34 mouse cellular contexts compared by ENCODE assay signal in genomic region chr19:30252253-30252652, GRCm38 (mm10). TPM values are rescaled to one million over a fixed set of nuclear protein-coding genes. Genes with fewer than 3 reads are reported as not detected.
DNase-seq lines count a peak whose midpoint lies in the region; ATAC-seq and TF ChIP-seq lines count a peak whose summit lies in the region.
"Had no signal": no experiment of that assay in that cellular context is flagged by ENCODE, and none has a peak within 500 bp of the region (broad histone marks: within the 10 kb centered on the region; RNA-seq: fewer than 3 reads in every experiment).

No protein-coding gene starts in this region.

- no peak for TF ChIP-seq POLR2A in lung, adult 2 months (IDR thresholded peaks at IDR 0.05; ENCODE audit: borderline replicate concordance, extremely low read depth, low read depth, low read length)

- DNase-seq in lung, adult 2 months = peak; percentile 17
- peak; percentile 6 for DNase-seq in lung, postnatal 14 days
- peak; percentile 17 to 35 for DNase-seq in lung, postnatal 4 days
- DNase-seq in urinary bladder, adult 18-20 months (ENCODE audit: low spot score in 2 of 2) = no peak
- no peak for DNase-seq in gastrocnemius, adult 18-20 months (ENCODE audit: low spot score)
- no peak for DNase-seq in natural killer cell, adult 2 months (ENCODE audit: low spot score in 2 of 2)
- DNase-seq: adrenal gland, adult 8-10 months; adrenal gland, postnatal 25 days; B cell, adult 2 months; cerebellum, adult 11-12 months; cerebellum, adult 8-10 months; cerebellum, postnatal 10 days; cerebellum, postnatal 36 days; forebrain, postnatal 0 days; gastrocnemius, postnatal 25 days; heart, adult 18-20 months; heart, postnatal 10 days; heart, postnatal 36 days had no signal

- no peaks in the 10 kb centered on the region for H3K4me1 ChIP-seq in lung, adult 2 months (ENCODE audit: control insufficient read depth, insufficient read depth, low read length)
- peaks cover 11% of the 10 kb centered on the region for H3K4me1 ChIP-seq in lung, embryonic 16.5 days (replicated peaks; ENCODE audit: control insufficient read depth, insufficient read depth, low read length)
- H3K4me1 ChIP-seq: heart, embryonic 12.5 days; heart, embryonic 15.5 days had no signal

- WGBS in lung, adult 2 months = 60% methylated on average over 2 of the region's 2 CpGs
- WGBS in lung, embryonic 16.5 days = 50% methylated on average over 2 of the region's 2 CpGs

- H3K27ac ChIP-seq in lung, embryonic 16.5 days (ENCODE audit: low read length) = peak overlapping the region; percentile 46; the same call in 1 of the 2 replicates
- H3K27ac ChIP-seq: forebrain, embryonic 10.5 days; heart, embryonic 15.5 days; hindbrain, embryonic 10.5 days; hindbrain, embryonic 13.5 days; hindbrain, postnatal 0 days had no signal

- no peak overlapping the region for H3K4me2 ChIP-seq in lung, embryonic 16.5 days (ENCODE audit: low read depth, low read length)
- H3K4me2 ChIP-seq: heart, embryonic 12.5 days; heart, embryonic 15.5 days; hindbrain, embryonic 13.5 days had no signal

- no peak overlapping the region for H3K9ac ChIP-seq in lung, embryonic 16.5 days (ENCODE audit: low read length)
- H3K9ac ChIP-seq: forebrain, postnatal 0 days; heart, embryonic 12.5 days; heart, embryonic 15.5 days; hindbrain, embryonic 13.5 days had no signal

- no peak for TF ChIP-seq CTCF in lung, adult 2 months (IDR thresholded peaks at IDR 0.05; ENCODE audit: insufficient read depth, low read length)

- no peaks in the 10 kb centered on the region for H3K9me3 ChIP-seq in lung, embryonic 16.5 days (ENCODE audit: control insufficient read depth, low read length)
- H3K9me3 ChIP-seq: forebrain, embryonic 10.5 days; G1E; heart, embryonic 12.5 days; heart, embryonic 15.5 days; hindbrain, embryonic 10.5 days; hindbrain, embryonic 13.5 days had no signal

- no peaks in the 10 kb centered on the region for H3K36me3 ChIP-seq in lung, embryonic 16.5 days (ENCODE audit: control insufficient read depth, insufficient read depth, low read length)
- H3K36me3 ChIP-seq: forebrain, embryonic 10.5 days; G1E; heart, embryonic 12.5 days; heart, embryonic 15.5 days; hindbrain, embryonic 10.5 days; hindbrain, embryonic 13.5 days had no signal

- H3K4me3 ChIP-seq in lung, adult 2 months (replicated peaks; ENCODE audit: extremely low read depth, low read depth, low read length) = no peak overlapping the region
- H3K4me3 ChIP-seq in lung, embryonic 16.5 days (ENCODE audit: low read length) = no peak overlapping the region
- H3K4me3 ChIP-seq: forebrain, embryonic 10.5 days; heart, embryonic 12.5 days; heart, embryonic 15.5 days; hindbrain, embryonic 10.5 days; hindbrain, embryonic 13.5 days had no signal

- no peaks in the 10 kb centered on the region; the same call in 1 of the 2 replicates for H3K27me3 ChIP-seq in lung, embryonic 16.5 days (ENCODE audit: control insufficient read depth, insufficient read depth, low read depth, low read length)
- H3K27me3 ChIP-seq: CH12.LX; hindbrain, embryonic 13.5 days had no signal

- peak; percentile 91 for ATAC-seq in lung, embryonic 16.5 days (ENCODE audit: low read depth)
- ATAC-seq: forebrain, embryonic 14.5 days; forebrain, postnatal 0 days; hindbrain, postnatal 0 days had no signal

RNA-seq across cellular contexts. Expression of gene Mbl2, which starts 19.5 kb away (rescaled TPM):
- polyA plus RNA-seq in lung, adult 2 months (2012; rRNA removed) = 0.28 TPM in 1 of 2 replicates, not detected in the other
- polyA plus RNA-seq in lung, embryonic 16.5 days (2015; fragmentation: Nextera tagmentation; extraction: Ambion mirVana) = not detected in 2 replicates
- total RNA-seq in gastrocnemius, adult 18-20 months (2021) = under 1 TPM in 1 of 2 experiments, not detected in 1; 0.21 TPM
- total RNA-seq: adrenal gland, adult 8-10 months; adrenal gland, postnatal 25 days; CH12.LX; forebrain, postnatal 0 days; G1E; gastrocnemius, adult 8-10 months; gastrocnemius, postnatal 25 days; heart, adult 18-20 months; heart, postnatal 10 days; heart, postnatal 36 days; hindbrain, postnatal 0 days had no signal
- polyA plus RNA-seq: brain, embryonic 14.5 days; embryonic facial prominence, embryonic 11.5 days; embryonic facial prominence, embryonic 14.5 days; forebrain, embryonic 10.5 days; forebrain, embryonic 14.5 days; forebrain, postnatal 0 days; frontal cortex, adult 2 months; G1E; gonadal fat pad, adult 2 months; heart, embryonic 12.5 days; heart, embryonic 15.5 days; hindbrain, embryonic 10.5 days had no signal

Comparison
In these comparisons a context has a peak if more than half of its experiments do, and no peak if none do; other contexts are left out.
1. DNase-seq: peak in lung, adult 2 months (single experiment), lung, postnatal 14 days (single experiment) and lung, postnatal 4 days (2 of 2); none in urinary bladder, adult 18-20 months (0 of 2), gastrocnemius, adult 18-20 months (single experiment) and natural killer cell, adult 2 months (0 of 2).